Mouse (Mus musculus) cortical plate, adult 2 months (tissue): ENCODE measurements around the gene Fam155a. TPM values are rescaled to one million over a fixed set of nuclear protein-coding genes. Genes with fewer than 3 reads are reported as not detected.
A peak's percentile ranks its signal among the peaks of the same experiment; 100 is the strongest.

ENCODE experiments used
- H3K27ac ChIP-seq: fragments of 200-500 bp; 2 replicates; pipeline ENCODE4 v1.5.1; 2012; ENCODE audit warnings: low read length, control low read depth, inconsistent platforms; ENCODE audit not compliant: insufficient read depth
- H3K4me1 ChIP-seq: fragments of 200-500 bp; 2 replicates; pipeline ENCODE4 v1.6.1; 2011; ENCODE audit warnings: low read length; ENCODE audit not compliant: control insufficient read depth, insufficient read depth
- H3K4me3 ChIP-seq: fragments of 200-500 bp; 2 replicates; pipeline ENCODE4 v1.5.1; 2011; ENCODE audit warnings: mild to moderate bottlenecking, low read length, control low read depth; ENCODE audit not compliant: insufficient read depth
- CTCF ChIP-seq: fragments of 200-500 bp; IDR thresholded peaks from 2 replicates; pipeline ENCODE4 v1.5.1; 2011; ENCODE audit warnings: mild to moderate bottlenecking, control low read depth, low read length; ENCODE audit not compliant: insufficient read depth; ENCODE audit errors: extremely low read depth
- POLR2A ChIP-seq: fragments of 200-500 bp; IDR thresholded peaks from 2 replicates; pipeline ENCODE4 v1.6.1; 2011; ENCODE audit warnings: mild to moderate bottlenecking, low read length, control low read depth; ENCODE audit not compliant: insufficient read depth; ENCODE audit errors: extremely low read depth
- polyA plus RNA-seq: library from polyadenylated mRNA; depleted of rRNA; stranded (reverse); fragments of >200 nt; gene quantifications from 2 replicates; pipeline ENCODE4 v1.2.3, GENCODE M21; 2012

The Fam155a gene
- polyA plus RNA-seq, 1 experiment: 60.2 TPM

DNA sequence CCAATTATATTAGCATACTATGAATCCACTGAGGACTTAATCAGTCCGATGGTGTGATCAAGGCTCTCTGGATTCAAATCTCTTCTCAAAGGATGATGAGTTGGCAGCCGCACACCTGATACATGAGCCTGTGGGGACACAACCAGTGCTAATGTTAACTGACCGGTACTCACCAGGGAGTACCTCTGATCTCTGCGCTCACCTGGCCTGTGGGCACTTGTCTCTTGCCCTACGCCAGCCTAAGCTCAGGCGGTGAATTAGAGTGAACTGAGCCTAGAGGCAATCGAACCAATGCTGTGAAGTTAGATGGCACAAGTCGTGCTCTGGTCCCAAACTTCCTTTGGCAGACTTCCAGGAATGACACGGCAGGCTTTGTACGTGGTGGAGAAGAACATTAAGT lies 9.4 kb upstream of the Fam155a start:
- TF ChIP-seq CTCF (no peak), POLR2A (no peak)
- Histone ChIP-seq H3K27ac (no peak overlapping the region), H3K4me3 (no peak overlapping the region), H3K4me1 (peaks cover 2% of the 10 kb centered on the region; the same call in 1 of the 2 replicates)

DNA sequence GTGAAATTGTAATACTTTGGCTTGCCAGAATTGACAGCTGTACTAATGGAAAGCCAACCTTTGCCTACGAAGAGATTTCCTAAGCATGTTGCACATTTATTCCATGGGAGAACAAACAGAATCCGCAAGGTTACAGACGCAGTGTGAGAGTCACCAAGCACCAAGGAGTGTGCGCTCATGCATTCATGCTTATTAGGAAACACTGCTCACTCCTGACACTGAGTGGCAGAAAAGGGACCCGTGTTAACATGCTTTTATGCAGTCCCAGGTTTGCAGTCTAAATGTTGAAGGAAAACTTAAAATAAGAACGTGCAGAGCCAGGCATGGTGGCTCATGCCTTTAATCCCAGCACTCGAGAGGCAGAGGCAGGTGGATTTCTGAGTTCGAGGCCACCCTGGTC lies 7.2 kb upstream of the Fam155a start:
- Histone ChIP-seq H3K27ac (no peak overlapping the region), H3K4me3 (no peak overlapping the region), H3K4me1 (peaks cover 2% of the 10 kb centered on the region; the same call in 1 of the 2 replicates)
- TF ChIP-seq POLR2A (no peak), CTCF (no peak)

DNA sequence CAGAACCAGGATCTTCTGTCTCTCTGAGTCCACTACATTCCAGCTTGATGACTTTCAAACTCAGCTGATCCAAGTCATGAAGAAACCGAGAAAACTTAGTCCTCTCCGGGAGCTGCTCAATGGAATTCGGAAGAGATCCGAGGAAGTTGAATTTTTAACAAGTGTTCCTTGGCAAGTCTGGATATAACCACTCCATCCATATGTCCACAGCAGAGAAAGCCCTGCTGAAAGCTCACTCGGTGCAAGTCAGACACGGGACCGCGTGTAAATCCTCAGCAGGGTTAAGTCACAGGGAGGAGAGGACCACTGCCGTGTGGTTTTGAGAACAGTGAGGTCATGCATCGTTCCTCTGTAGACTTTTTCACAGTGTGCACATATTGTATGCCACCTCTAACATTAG lies 5.9 kb upstream of the Fam155a start:
- no peak overlapping the region for H3K4me3 ChIP-seq
- no peak overlapping the region for H3K27ac ChIP-seq
- TF ChIP-seq POLR2A (no peak), CTCF (no peak)
- H3K4me1 ChIP-seq: peaks cover 2% of the 10 kb centered on the region; the same call in 1 of the 2 replicates

DNA sequence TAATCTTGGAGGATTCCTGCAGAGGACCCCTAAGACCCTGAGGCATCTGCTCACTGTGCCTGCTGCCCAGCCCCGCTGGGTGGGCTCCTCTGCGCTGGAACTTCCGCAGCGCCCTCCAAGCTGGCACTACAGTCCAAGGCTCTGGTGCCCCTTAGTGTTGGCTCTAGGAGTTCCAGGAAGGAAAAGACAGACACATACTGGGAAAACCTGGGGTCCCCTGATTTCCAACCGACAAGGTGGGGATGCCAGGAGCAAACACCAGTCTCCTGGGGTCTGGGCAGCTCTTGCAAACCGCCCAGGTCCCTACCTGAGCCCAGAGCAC lies 1.5 kb upstream of the Fam155a start:
- H3K4me3 ChIP-seq: peak overlapping the region; percentile 89
- H3K27ac ChIP-seq: no peak overlapping the region
- H3K4me1 ChIP-seq: peaks cover 3% of the 10 kb centered on the region; the same call in 1 of the 2 replicates
- TF ChIP-seq CTCF (peak; percentile 62), POLR2A (no peak)

DNA sequence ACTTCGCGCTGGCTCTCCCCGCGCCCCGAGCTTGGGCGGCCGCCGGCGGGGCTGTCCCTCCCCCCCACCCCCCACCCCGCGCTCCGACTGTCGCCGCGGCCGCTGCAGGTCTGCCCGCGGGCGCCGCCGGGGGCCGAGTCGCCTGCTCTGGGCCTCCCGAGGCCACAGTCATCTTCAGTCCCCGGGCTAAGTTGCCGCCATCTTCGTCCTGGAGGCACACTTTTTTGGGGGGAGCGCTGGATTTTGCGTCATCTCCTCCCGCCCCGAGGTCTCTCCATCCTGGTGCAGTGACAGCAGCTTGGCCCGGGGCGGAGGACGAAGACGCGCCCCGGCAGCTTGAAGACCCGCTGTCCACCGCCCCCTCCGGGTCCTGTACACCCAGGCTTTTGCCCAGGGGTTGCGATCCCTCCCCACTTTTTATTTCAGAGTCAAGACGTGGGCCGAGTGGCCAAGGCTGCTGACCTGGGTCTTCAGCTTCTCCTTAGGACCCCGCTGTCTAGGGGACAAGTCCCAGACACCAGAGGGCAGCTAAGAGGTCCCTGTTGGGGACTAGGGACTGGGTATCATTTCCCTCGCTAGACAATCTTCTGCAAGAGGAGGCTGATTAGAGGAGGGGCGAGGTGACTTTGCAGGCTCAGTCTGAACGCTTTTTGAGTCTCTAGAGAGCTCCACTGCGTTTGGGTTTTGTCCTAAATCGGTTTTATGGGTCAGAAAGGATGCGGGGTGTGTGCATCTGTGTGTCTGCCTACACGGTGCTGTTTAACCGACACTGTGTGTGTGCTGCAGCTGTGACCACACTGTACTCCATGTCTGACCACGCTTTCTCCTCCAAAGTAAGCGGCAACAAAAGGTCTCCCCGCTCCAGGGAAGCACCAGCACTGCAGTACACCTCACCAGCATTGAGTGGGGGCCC lies 901 bp upstream of the Fam155a start:
- peaks cover 2% of the 10 kb centered on the region; the same call in 1 of the 2 replicates for H3K4me1 ChIP-seq
- H3K4me3 ChIP-seq: peak overlapping the region; percentile 89
- H3K27ac ChIP-seq: peak overlapping the region; percentile 95
- TF ChIP-seq CTCF (no peak), POLR2A (no peak)

DNA sequence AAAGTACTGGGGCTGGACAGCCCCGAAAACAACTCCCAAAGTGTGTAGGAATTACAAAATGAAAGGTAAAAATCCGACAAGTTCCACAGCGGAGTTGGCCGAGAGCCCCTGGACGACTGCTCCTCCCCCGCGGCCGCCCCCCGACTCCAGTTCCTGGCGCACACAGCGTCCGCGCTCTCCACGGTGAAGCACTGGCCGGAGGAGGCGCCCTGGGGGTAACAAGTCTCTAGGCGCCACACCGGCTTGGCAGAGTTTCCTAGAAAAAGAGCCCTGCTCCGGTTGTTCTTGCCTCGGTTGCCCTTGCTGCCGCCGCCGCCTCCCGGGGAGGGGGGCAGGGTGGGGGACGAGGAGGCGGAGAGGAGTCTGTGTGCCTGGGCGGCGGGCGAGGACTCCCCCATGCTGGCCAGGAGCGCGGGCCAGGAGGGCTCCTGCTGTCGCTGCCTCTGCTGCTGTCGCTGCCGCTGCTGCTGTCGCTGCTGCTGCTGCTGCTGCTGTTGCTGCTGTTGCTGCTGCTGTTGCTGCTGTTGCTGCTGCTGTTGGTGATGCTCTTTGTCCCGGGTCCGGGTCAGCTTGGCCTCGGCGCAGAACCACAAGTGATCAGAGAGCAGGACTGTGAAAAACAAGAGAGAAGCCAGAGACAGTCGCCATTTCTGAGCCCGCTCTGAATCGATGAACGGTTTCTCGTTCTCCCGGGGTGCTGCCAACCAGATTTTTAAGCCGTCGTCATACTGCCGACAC lies 531 bp downstream of the Fam155a start:
- Histone ChIP-seq H3K4me1 (peaks cover 2% of the 10 kb centered on the region), H3K27ac (peak overlapping the region; percentile 95), H3K4me3 (peak overlapping the region; percentile 89)
- TF ChIP-seq CTCF: no peak
- TF ChIP-seq POLR2A: no peak

DNA sequence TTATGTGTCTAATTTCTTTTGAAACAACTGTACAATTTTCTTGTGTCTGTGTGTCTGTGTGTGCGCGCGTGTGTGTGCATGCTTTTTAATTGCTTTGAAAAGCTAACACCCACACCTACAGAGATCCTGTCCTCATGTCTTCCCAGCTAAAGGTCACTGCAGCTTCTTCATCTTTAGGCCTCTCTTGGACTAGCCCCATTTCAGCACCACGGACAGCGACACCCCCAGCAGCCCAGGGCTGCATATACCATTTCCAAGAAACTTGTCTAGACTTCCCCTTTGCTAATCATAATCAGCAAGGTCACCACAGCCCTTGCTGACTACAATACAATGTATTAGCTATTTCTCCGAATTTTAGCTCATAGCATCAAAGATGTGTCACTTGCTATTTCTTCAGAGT lies 1.9 kb downstream of the Fam155a start:
- peak overlapping the region; percentile 89 for H3K4me3 ChIP-seq
- H3K4me1 ChIP-seq: peaks cover 2% of the 10 kb centered on the region
- H3K27ac ChIP-seq: no peak overlapping the region
- TF ChIP-seq POLR2A: no peak

DNA sequence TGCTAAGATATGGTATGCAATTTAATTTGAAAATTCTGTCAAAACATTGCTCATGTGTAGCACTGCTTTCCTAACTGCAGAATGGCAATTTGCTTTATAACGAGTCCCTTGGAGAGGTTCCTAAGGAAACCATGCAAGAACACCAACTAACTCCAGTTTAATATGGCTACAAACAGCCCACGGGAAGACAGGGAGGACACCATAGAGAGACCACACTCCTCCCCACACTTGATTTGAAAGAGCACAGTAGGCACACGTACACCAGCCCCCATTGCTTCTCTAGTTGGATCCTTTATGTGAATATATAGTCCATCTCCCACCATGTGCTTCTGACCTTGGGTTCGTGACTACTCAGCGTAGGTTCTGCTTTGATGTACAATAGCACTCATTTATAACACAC lies 35.8 kb downstream of the Fam155a start:
- no peak overlapping the region for H3K27ac ChIP-seq
- TF ChIP-seq POLR2A (no peak), CTCF (no peak)
- H3K4me3 ChIP-seq: no peak overlapping the region
- H3K4me1 ChIP-seq: peaks cover 5% of the 10 kb centered on the region

DNA sequence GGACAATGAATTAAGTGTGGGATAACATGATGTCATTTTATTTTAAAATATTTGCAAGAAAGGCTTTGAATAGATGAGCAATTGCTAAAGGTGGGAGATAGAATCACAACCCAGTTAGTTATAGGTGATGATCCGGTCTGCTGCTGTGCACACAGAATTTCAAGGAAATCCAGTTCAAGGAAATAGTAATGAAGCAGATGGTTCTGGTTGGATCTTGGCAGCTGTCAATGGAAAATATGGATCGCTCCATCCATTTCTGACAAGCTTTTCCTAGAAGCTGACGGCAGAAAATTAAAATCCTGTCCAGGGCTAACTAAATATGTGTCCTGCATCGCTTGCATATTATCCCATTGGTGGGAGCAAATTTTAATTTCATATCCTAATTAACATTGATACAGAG lies 61.2 kb downstream of the Fam155a start:
- peaks cover 3% of the 10 kb centered on the region; the same call in 1 of the 2 replicates for H3K4me1 ChIP-seq
- TF ChIP-seq POLR2A (no peak), CTCF (no peak)
- no peak overlapping the region for H3K27ac ChIP-seq

DNA sequence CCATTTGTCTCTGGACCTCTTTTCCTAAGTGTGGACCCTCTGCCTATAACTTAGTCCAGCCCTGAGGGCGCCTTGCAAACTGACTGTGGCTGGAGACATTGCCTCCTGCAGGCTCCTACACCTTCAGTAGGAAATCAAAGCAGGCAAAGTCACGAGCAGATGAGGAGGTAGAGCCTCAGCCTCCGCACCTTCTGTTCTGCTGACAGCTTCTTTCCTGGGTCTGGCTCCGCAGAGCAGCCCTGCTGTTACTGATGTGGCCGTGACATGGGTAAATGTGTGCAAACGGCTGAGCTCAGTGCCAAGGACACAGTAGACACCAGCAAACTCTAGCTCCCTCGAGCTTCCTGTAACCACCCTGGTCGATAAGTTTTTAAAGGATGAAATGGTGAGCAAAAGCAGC lies 63.5 kb downstream of the Fam155a start:
- no peak for TF ChIP-seq CTCF
- no peak for TF ChIP-seq POLR2A
- Histone ChIP-seq H3K27ac (no peak overlapping the region), H3K4me3 (no peak overlapping the region), H3K4me1 (peaks cover 3% of the 10 kb centered on the region; the same call in 1 of the 2 replicates)

More for the DNA sequence above, 61.2 kb downstream of the Fam155a start:
- H3K4me3 ChIP-seq: no peak overlapping the region
